Mouse (Mus musculus) ES-Bruce4 (cell line): Measurements from ENCODE around the gene Cfap61. TPM values are rescaled to one million over a fixed set of nuclear protein-coding genes. Genes with fewer than 3 reads are reported as not detected.
A peak's percentile ranks its signal among the peaks of the same experiment; 100 is the strongest.
"Not testable (repeated sequence)": the region's sequence is repeated elsewhere in the genome, so short reads cannot be mapped to it uniquely, and the experiment has no call there.

Source experiments
- H3K27ac ChIP-seq: 2 replicates; pipeline ENCODE4 v1.5.1; 2012; ENCODE audit warnings: low read length, inconsistent platforms; ENCODE audit not compliant: insufficient read depth
- H3K27me3 ChIP-seq: 2 replicates; pipeline ENCODE4 v1.6.1; 2012; ENCODE audit warnings: mild to moderate bottlenecking, low read length, inconsistent platforms; ENCODE audit not compliant: control insufficient read depth, poor library complexity, insufficient read depth, severe bottlenecking
- H3K36me3 ChIP-seq: 2 replicates; pipeline ENCODE4 v1.6.1; 2012; ENCODE audit warnings: inconsistent platforms, mild to moderate bottlenecking, low read length, moderate library complexity; ENCODE audit not compliant: control insufficient read depth, poor library complexity, insufficient read depth, severe bottlenecking
- H3K4me1 ChIP-seq: one replicate; pipeline ENCODE4 v1.8.1; 2011; ENCODE audit warnings: low read length; ENCODE audit not compliant: control insufficient read depth, insufficient read depth
- H3K4me3 ChIP-seq: 2 replicates; pipeline ENCODE4 v1.5.1; 2011; ENCODE audit warnings: low read depth, mild to moderate bottlenecking, low read length
- H3K9ac ChIP-seq: 2 replicates; pipeline ENCODE4 v1.6.1; 2012; ENCODE audit warnings: low read depth, mild to moderate bottlenecking, inconsistent platforms; ENCODE audit not compliant: poor library complexity, severe bottlenecking
- H3K9me3 ChIP-seq: replicated peaks from 2 replicates; pipeline ENCODE4 v1.6.1; 2012; ENCODE audit warnings: mild to moderate bottlenecking, low read length, inconsistent platforms; ENCODE audit not compliant: control insufficient read depth, poor library complexity, insufficient read depth, severe bottlenecking
- CTCF ChIP-seq: IDR thresholded peaks from one replicate; pipeline ENCODE4 v1.8.1; 2011; ENCODE audit warnings: low read depth, low read length
- EP300 ChIP-seq: IDR thresholded peaks from 2 replicates; pipeline ENCODE4 v1.6.1; 2011; ENCODE audit warnings: low read depth, low read length; ENCODE audit not compliant: insufficient read depth
- POLR2A ChIP-seq: IDR thresholded peaks from one replicate; pipeline ENCODE4 v1.8.1; 2011; ENCODE audit warnings: low read length; ENCODE audit not compliant: insufficient read depth
- polyA plus RNA-seq: library from polyadenylated mRNA; stranded (reverse); fragments of >200 nt; gene quantifications from 2 replicates; pipeline ENCODE4 v1.2.4, GENCODE M21; 2011; ENCODE audit warnings: low read depth; ENCODE audit not compliant: missing spikeins, insufficient read depth, insufficient read length

Cfap61 gene
- polyA plus RNA-seq, 1 experiment: 2.4 TPM

DNA sequence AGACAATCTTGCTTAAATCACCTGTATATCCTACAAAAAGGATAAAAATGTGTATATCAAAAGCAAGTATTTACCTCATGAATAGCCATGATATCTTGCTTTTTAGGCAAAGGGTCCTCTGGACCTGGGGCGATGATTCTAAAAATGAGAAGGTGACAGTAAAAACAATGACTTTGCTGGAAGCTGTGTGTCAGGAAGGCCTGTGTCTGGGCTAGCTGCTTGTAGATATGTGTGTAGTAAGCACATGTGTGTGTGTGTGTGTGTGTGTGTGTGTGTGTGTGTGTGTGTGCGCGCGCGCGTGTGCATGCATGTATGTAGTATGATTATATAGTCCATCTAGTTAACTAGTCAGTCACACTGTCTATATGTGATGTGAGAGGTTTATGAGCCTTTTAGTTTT, 40.8 kb upstream of the Cfap61 start:
- no peak overlapping the region for H3K4me3 ChIP-seq
- no peaks in the 10 kb centered on the region for H3K36me3 ChIP-seq
- H3K27me3 ChIP-seq: no peaks in the 10 kb centered on the region
- no peak overlapping the region for H3K27ac ChIP-seq
- no peaks in the 10 kb centered on the region for H3K4me1 ChIP-seq
- H3K9ac ChIP-seq: no peak overlapping the region
- H3K9me3 ChIP-seq: no peaks in the 10 kb centered on the region
- TF ChIP-seq CTCF (no peak), POLR2A (no peak), EP300 (no peak)

- H3K4me1 ChIP-seq: no peaks in the 10 kb centered on the region
- no peaks in the 10 kb centered on the region for H3K27me3 ChIP-seq
- no peak overlapping the region for H3K4me3 ChIP-seq
- H3K9ac ChIP-seq: no peak overlapping the region
- no peaks in the 10 kb centered on the region for H3K36me3 ChIP-seq
- TF ChIP-seq POLR2A (no peak), CTCF (no peak), EP300 (no peak)
- H3K27ac ChIP-seq: no peak overlapping the region
- no peaks in the 10 kb centered on the region for H3K9me3 ChIP-seq
Observed at GRCm38 (mm10) chr2:145898106-145898505, 36.5 kb upstream of the Cfap61 start.

GRCm38 (mm10) chr2:145900318-145900717, 34.3 kb upstream of the Cfap61 start:
- H3K27me3 ChIP-seq, H3K9me3 ChIP-seq, H3K4me1 ChIP-seq, H3K36me3 ChIP-seq: not testable (repeated sequence)
- peak overlapping the region; percentile 21 for H3K9ac ChIP-seq
- H3K27ac ChIP-seq: peak overlapping the region; percentile 67
- peak overlapping the region; percentile 6; the same call in 1 of the 2 replicates for H3K4me3 ChIP-seq

GRCm38 (mm10) chr2:145901861-145902260, 32.7 kb upstream of the Cfap61 start, which contains the start of gene Naa20:
Gene Naa20, plus strand, starts transcription at chr2:145902099.
- H3K27ac ChIP-seq: no peak within 1 kb of the TSS; the same call in 1 of the 2 replicates
- H3K36me3 ChIP-seq: peaks cover 7% of the 10 kb centered on the region
- TF ChIP-seq EP300: no peak
- no peak for TF ChIP-seq CTCF
- no peak for TF ChIP-seq POLR2A
- no peaks in the 10 kb centered on the region for H3K27me3 ChIP-seq
- H3K9ac ChIP-seq: no peak within 1 kb of the TSS
- no peaks in the 10 kb centered on the region for H3K9me3 ChIP-seq
- no peak within 1 kb of the TSS for H3K4me3 ChIP-seq
- H3K4me1 ChIP-seq: no peaks in the 10 kb centered on the region

DNA sequence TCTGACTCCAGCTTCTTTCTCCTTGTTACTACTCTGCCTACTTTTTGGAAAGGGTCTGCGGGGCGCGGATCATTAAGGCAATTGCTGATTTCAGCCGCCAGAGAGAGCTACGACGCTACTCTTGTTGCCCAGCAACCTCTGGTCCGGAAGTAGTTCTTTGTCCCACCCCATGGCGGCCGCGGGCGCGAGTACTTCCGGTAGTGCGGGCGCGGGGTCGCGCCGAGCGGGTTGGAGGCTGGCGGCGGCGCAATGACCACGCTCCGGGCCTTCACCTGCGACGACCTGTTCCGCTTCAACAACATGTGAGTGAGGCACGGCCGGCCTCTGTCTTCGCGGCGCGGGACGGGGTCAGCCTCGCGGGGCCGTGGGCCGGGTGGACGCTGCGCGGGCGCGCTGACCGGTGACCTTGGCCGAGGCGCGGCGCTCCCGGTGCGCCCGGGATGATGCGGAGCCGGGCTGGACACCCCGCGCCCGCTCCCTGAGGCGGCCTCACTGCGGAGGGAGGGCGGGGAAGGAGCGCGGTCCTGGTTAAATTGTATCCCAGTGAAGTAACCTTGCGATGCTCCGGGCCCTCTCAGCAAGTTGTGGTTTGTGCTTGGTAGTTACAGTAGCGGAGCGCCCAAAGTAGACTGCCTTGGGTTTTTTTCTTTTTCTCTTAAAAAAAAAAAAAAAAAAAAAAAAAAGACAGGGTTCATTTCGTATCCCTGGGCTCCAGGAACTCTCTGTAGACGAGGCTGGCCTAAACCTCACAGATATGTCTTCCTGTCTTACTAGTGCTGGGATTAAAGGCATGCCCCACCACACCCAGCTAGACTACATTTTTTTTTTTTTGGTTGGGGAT, 31.3 kb upstream of the Cfap61 start:
- H3K27ac ChIP-seq: peak overlapping the region; percentile 20
- peak overlapping the region; percentile 83 for H3K4me3 ChIP-seq
- no peaks in the 10 kb centered on the region for H3K27me3 ChIP-seq
- no peaks in the 10 kb centered on the region for H3K9me3 ChIP-seq
- no peaks in the 10 kb centered on the region for H3K4me1 ChIP-seq
- TF ChIP-seq CTCF (peak; percentile 39), POLR2A (no peak)
- peaks cover 21% of the 10 kb centered on the region for H3K36me3 ChIP-seq
- peak overlapping the region; percentile 93 for H3K9ac ChIP-seq

- no peak for TF ChIP-seq EP300
- TF ChIP-seq POLR2A: no peak
- no peak for TF ChIP-seq CTCF
- Histone ChIP-seq H3K27ac (no peak overlapping the region), H3K9me3 (no peaks in the 10 kb centered on the region), H3K4me1 (no peaks in the 10 kb centered on the region), H3K9ac (peak overlapping the region; percentile 93), H3K36me3 (peaks cover 28% of the 10 kb centered on the region), H3K27me3 (no peaks in the 10 kb centered on the region), H3K4me3 (peak overlapping the region; percentile 90)
Observed at GRCm38 (mm10) chr2:145903983-145904616, 30.5 kb upstream of the Cfap61 start.
